Mouse (Mus musculus) intestine, embryonic 14.5 days (tissue): ENCODE results near the gene Mgat2. TPM values are rescaled to one million over a fixed set of nuclear protein-coding genes. Genes with fewer than 3 reads are reported as not detected.
A peak's percentile ranks its signal among the peaks of the same experiment; 100 is the strongest.

ENCODE experiments used
- ATAC-seq: fragments of 200-750 bp; cut with Nextera tagmentation; replicated peaks from 2 replicates; pipeline ENCODE4 v1.8.0; 2017; ENCODE audit warnings: low read depth, moderate number of reproducible peaks, moderate TSS enrichment, moderate library complexity; ENCODE audit not compliant: low FRiP score, low TSS enrichment
- DNase-seq: peaks from one replicate; pipeline ENCODE4 v3.0.0-alpha.2; 2018; ENCODE audit warnings: low spot score
- H3K27ac ChIP-seq: fragments of 300-500 bp; sonication (generic); 2 replicates; pipeline ENCODE4 v1.5.1; 2014; ENCODE audit warnings: low read depth, mild to moderate bottlenecking, control low read depth
- H3K27me3 ChIP-seq: fragments of 300-500 bp; sonication (generic); replicated peaks from 2 replicates; pipeline ENCODE4 v1.6.1; 2014; ENCODE audit warnings: low read length, control low read depth; ENCODE audit not compliant: control insufficient read depth, insufficient read depth
- H3K36me3 ChIP-seq: fragments of 300-500 bp; sonication (generic); 2 replicates; pipeline ENCODE4 v1.6.1; 2014; ENCODE audit warnings: low read length, control low read depth; ENCODE audit not compliant: control insufficient read depth, insufficient read depth
- H3K4me1 ChIP-seq: fragments of 300-500 bp; sonication (generic); replicated peaks from 2 replicates; pipeline ENCODE4 v1.6.1; 2014; ENCODE audit warnings: low read length, control low read depth, mixed read lengths; ENCODE audit not compliant: control insufficient read depth, insufficient read depth
- H3K4me2 ChIP-seq: fragments of 300-500 bp; sonication (generic); 2 replicates; pipeline ENCODE4 v1.6.1; 2014; ENCODE audit warnings: low read length
- H3K4me3 ChIP-seq: fragments of 300-500 bp; sonication (generic); 2 replicates; pipeline ENCODE4 v1.5.1; 2014; ENCODE audit warnings: low read depth, low read length, control low read depth, mixed read lengths
- H3K9ac ChIP-seq: fragments of 300-500 bp; sonication (generic); 2 replicates; pipeline ENCODE4 v1.6.1; 2014; ENCODE audit warnings: mild to moderate bottlenecking, low read length
- H3K9me3 ChIP-seq: fragments of 300-500 bp; sonication (generic); 2 replicates; pipeline ENCODE4 v1.6.1; 2016; ENCODE audit warnings: low read length, control low read depth; ENCODE audit not compliant: control insufficient read depth
- WGBS: fragments of 180-500 bp; shearing (Covaris S2); extraction: QIAGEN DNeasy Blood & Tissue Kit; methylation state at CpG from one replicate; pipeline ENCODE4 v1.1.7; 2014; 5-methylcytosine and 5-hydroxymethylcytosine counted together
- polyA plus RNA-seq: library from polyadenylated mRNA; unstranded; fragments of >200 nt; fragmentation: Nextera tagmentation; extraction: Ambion mirVana; gene quantifications from 2 replicates; pipeline ENCODE4 v1.2.1, GENCODE M21; 2014

The Mgat2 gene
- 41.5 and 49.4 TPM in 2 replicates for polyA plus RNA-seq

DNA sequence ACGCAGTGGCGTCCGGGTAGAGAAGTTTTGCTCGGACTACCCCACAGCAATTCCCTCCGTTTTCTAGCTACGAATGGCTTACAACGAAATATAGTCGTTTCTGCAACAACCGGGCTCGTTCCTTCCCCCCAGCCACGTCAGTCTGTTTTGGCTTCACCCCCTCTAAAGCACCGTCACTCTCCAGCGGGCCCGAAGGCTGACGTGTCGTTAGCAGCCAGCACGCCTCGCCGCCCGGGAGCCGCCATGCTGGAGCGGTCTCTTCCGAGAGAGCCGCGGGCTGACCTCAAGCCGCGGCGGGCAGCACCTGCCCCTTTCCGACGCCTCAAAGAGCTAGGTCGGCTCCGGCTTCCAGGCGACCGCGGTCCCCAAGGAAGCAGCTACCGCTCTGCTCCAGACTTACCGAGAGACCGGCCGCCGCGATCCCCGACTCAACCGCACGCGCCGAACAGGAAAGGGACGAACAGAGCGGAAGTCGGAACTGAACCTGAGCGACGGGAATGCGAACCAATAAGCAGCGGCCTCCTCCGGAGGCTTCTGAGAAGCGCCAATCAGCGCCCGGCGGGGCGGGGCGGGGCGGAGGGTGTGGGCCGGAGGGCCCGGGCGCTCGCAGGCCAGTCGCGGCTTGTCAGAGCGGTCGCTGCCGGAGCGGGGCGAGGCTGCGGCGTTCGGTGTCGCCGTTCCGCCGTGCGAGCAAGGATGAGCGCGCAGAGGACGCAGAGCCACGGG is at the start of gene Mgat2, which contains the start of gene Rpl36al:
Gene Mgat2, plus strand, starts transcription at position 575 of the 726 bp plus-strand sequence.
Gene Rpl36al, minus strand, starts transcription at position 501 of the 726 bp plus-strand sequence.
- WGBS: under 1% methylated on average over 77 of the region's 84 CpGs
- ATAC-seq: peak; percentile 98

DNA sequence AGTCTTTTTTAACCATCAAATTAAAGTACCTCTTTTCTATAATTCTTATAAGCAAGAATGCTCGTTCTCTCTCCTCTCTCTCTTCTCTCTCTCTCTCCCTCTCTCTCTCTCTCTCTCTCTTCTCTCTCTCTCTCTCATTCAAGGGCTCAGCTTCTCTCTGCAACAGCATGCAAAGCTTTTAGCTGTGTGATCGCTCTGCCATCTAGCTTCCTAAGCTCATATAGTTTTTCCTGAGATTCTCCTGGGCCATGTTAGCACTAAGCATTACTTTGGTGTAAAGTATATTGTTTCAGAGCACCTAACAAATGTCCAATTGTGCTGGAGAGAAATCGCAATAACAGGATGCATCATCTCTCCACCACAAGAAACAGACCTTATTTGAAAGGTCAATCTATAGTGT is 44.8 kb upstream of the Mgat2 start:
- no peaks in the 10 kb centered on the region for H3K4me1 ChIP-seq
- WGBS: 89% methylated on average over 3 of the region's 3 CpGs
- H3K4me3 ChIP-seq: no peak overlapping the region
- H3K4me2 ChIP-seq: no peak overlapping the region
- DNase-seq: no peak
- no peak overlapping the region for H3K27ac ChIP-seq
- no peak for ATAC-seq
- H3K36me3 ChIP-seq: no peaks in the 10 kb centered on the region
- no peaks in the 10 kb centered on the region for H3K27me3 ChIP-seq
- no peaks in the 10 kb centered on the region for H3K9me3 ChIP-seq
- no peak overlapping the region for H3K9ac ChIP-seq

More for the DNA sequence above, at the start of gene Mgat2, which contains the start of gene Rpl36al:
- Histone ChIP-seq H3K9ac (peak within 1 kb of the TSS; percentile 81), H3K4me3 (peak within 1 kb of the TSS; percentile 88), H3K36me3 (peaks cover 23% of the 10 kb centered on the region), H3K4me2 (peak within 1 kb of the TSS; percentile 89), H3K27me3 (no peaks in the 10 kb centered on the region), H3K9me3 (no peaks in the 10 kb centered on the region), H3K4me1 (peaks cover 16% of the 10 kb centered on the region), H3K27ac (peak within 1 kb of the TSS; percentile 83)
- peak; percentile 97 for DNase-seq

DNA sequence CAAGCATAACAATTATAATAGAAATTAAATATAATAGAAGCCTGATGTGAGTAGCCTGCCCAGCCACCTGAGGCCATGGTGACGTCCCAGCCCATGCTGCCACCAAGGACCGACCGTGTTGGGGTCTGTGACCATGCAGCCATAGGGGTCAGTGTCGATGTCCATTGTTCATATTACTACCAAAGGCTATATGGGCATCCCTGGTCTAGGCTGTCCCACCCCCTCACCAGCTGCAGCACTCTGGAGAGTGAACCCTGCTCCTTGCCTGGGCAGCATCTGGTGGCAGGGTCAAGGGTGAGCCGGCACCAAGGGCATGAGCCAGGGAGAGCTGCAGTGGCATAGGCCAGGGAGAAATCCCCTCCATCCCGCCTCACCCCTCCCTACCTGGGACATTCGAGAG is 44.1 kb upstream of the Mgat2 start:
- ATAC-seq: peak; percentile 65; the same call in 1 of the 2 replicates
- DNase-seq: no peak
- no peaks in the 10 kb centered on the region for H3K4me1 ChIP-seq
- no peak overlapping the region for H3K4me2 ChIP-seq
- H3K9me3 ChIP-seq: no peaks in the 10 kb centered on the region
- no peak overlapping the region for H3K27ac ChIP-seq
- H3K9ac ChIP-seq: no peak overlapping the region
- H3K27me3 ChIP-seq: no peaks in the 10 kb centered on the region
- H3K4me3 ChIP-seq: no peak overlapping the region
- H3K36me3 ChIP-seq: no peaks in the 10 kb centered on the region
- 86% methylated on average over 7 of the region's 7 CpGs for WGBS

DNA sequence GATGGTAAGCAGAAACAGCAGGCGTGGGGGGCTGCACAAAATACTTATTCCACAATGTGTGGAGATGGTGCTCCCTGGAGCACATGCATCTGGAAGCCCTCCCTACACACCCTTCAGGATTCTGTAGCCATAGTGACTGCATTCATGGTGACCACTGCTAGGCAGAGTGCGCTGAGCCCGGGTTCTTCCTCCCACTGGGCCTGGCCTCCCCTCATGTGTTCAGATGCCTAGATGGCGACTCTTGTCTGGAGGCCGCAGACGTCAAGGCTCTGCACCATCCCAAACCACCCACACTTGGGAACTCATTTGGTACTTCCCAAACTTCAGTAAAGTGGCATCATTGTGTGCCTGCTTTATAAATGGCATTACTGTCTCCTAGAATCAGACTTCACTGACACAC is 40.5 kb upstream of the Mgat2 start:
- WGBS: 83% methylated on average over 6 of the region's 6 CpGs
- Histone ChIP-seq H3K4me3 (no peak overlapping the region), H3K27me3 (no peaks in the 10 kb centered on the region), H3K4me1 (no peaks in the 10 kb centered on the region), H3K9me3 (no peaks in the 10 kb centered on the region), H3K4me2 (no peak overlapping the region), H3K9ac (no peak overlapping the region), H3K27ac (no peak overlapping the region), H3K36me3 (no peaks in the 10 kb centered on the region)
- DNase-seq: no peak
- no peak for ATAC-seq

DNA sequence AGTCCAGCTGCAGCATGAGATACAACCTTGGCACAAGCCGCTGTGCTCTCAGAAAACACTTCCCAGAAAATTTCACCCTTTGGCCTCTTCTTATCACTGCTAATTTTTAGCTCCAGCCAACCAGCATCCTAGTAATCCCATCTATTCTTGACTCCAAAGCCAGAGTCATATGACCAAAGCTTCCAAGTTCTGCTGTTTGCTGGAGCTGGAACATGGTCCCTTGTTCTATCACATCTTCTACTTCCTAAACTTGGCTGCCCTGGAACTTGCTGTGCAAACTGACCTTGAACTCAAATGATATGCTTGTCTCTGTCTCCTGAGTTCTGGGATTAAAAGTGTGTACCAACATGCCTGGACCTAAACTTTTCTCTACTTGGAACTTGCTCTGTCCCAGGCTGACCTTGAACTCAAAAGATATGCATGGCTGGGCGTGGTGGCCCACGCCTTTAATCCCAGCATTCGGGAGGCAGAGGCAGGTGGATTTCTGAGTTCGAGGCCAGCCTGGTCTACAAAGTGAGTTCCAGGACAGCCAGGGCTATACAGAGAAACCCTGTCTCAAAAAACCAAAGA is 36.7 kb upstream of the Mgat2 start:
- Histone ChIP-seq H3K9ac (no peak overlapping the region), H3K4me3 (no peak overlapping the region), H3K9me3 (no peaks in the 10 kb centered on the region), H3K4me2 (no peak overlapping the region), H3K27me3 (no peaks in the 10 kb centered on the region), H3K4me1 (no peaks in the 10 kb centered on the region), H3K36me3 (no peaks in the 10 kb centered on the region), H3K27ac (no peak overlapping the region)
- DNase-seq: no peak
- 88% methylated on average over 5 of the region's 5 CpGs for WGBS
- ATAC-seq: no peak

DNA sequence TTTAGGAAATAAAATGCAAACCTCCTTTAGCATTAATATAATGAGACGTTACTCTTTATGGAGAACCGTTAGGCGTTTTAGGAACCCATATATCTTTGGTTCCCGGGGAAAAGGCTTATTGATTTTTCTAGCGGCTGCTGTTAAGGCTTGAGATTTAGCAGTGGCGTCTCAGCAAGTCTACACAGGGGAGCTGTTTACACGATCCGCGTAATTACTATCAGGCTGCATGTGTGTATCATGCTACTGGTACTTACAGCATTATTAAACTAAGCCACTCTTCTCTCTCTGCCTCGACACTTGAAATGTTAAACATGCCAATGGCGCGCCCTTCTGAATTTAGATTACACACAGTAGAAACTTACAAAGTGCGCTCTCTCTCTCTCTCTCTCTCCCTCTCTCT is 33.9 kb upstream of the Mgat2 start:
- ATAC-seq: no peak
- Histone ChIP-seq H3K4me3 (no peak overlapping the region), H3K27me3 (no peaks in the 10 kb centered on the region), H3K4me2 (no peak overlapping the region), H3K4me1 (no peaks in the 10 kb centered on the region), H3K9ac (no peak overlapping the region), H3K36me3 (no peaks in the 10 kb centered on the region), H3K9me3 (no peaks in the 10 kb centered on the region), H3K27ac (no peak overlapping the region)
- no peak for DNase-seq
- WGBS: 59% methylated on average over 13 of the region's 13 CpGs

DNA sequence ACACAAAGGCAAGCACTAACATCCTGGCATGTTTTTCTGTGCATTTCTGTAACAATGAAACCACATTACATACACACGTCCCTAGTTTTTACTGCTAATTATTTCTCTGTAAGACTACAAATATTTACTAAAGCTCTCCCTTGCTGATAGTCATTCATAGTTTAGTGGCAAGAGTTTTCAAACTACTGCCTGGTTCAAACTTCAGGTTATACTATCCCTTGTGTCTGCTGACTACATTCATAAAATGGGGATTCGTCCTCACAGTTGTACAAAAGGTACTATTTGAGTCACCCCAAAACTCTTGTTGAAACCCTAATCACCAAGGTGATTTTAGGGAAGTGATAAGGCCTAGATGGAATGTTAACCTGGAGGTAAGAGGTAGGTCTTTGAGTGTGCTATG is 28.0 kb upstream of the Mgat2 start:
- Histone ChIP-seq H3K9ac (no peak overlapping the region), H3K36me3 (peaks cover 24% of the 10 kb centered on the region)

DNA sequence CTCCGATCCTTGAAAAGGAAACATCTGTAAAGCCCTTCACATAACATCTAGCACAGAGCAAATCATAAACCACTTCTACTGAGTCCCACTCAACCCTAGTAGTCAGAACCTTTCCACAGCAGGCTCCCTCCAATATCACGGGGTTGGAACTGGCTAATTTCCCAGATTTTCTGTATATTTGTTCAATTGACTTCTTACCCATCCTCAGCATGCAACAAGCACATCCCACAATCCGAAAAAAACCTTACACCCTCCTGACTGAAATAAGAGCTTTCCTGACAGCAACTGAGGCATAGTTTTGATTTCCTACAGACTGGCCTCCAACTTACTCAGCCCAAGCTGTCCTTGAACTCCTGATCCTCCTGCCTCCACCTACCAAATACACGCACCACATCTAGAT is 27.5 kb upstream of the Mgat2 start:
- Histone ChIP-seq H3K27me3 (no peaks in the 10 kb centered on the region), H3K4me2 (no peak overlapping the region), H3K9me3 (no peaks in the 10 kb centered on the region), H3K36me3 (peaks cover 24% of the 10 kb centered on the region), H3K4me1 (peaks cover 4% of the 10 kb centered on the region; the same call in 1 of the 2 replicates), H3K4me3 (no peak overlapping the region), H3K9ac (no peak overlapping the region), H3K27ac (no peak overlapping the region)
- 87% methylated on average over 4 of the region's 4 CpGs for WGBS
- DNase-seq (no peak), ATAC-seq (no peak)

More for the DNA sequence above, 28.0 kb upstream of the Mgat2 start:
- Histone ChIP-seq H3K9me3 (no peaks in the 10 kb centered on the region), H3K4me1 (peaks cover 4% of the 10 kb centered on the region; the same call in 1 of the 2 replicates), H3K4me3 (no peak overlapping the region), H3K27ac (no peak overlapping the region), H3K27me3 (no peaks in the 10 kb centered on the region), H3K4me2 (no peak overlapping the region)
- DNase-seq (no peak), ATAC-seq (no peak)
- 81% methylated on average over 2 of the region's 2 CpGs for WGBS
